Mouse (Mus musculus) lung, postnatal 10 days (tissue): Measurements from ENCODE around the gene Isg20l2.

Source experiments
- DNase-seq: peaks from one replicate; pipeline ENCODE4 v3.0.0; 2021

Isg20l2 gene

GRCm38 (mm10) chr3:87913891-87914290 lies 16.2 kb upstream of the Isg20l2 start:
- DNase-seq = no peak

- no peak for DNase-seq
Measured at GRCm38 (mm10) chr3:87916990-87917389, 13.1 kb upstream of the Isg20l2 start.

GRCm38 (mm10) chr3:87918551-87918950 lies 11.6 kb upstream of the Isg20l2 start:
- no peak for DNase-seq

DNA sequence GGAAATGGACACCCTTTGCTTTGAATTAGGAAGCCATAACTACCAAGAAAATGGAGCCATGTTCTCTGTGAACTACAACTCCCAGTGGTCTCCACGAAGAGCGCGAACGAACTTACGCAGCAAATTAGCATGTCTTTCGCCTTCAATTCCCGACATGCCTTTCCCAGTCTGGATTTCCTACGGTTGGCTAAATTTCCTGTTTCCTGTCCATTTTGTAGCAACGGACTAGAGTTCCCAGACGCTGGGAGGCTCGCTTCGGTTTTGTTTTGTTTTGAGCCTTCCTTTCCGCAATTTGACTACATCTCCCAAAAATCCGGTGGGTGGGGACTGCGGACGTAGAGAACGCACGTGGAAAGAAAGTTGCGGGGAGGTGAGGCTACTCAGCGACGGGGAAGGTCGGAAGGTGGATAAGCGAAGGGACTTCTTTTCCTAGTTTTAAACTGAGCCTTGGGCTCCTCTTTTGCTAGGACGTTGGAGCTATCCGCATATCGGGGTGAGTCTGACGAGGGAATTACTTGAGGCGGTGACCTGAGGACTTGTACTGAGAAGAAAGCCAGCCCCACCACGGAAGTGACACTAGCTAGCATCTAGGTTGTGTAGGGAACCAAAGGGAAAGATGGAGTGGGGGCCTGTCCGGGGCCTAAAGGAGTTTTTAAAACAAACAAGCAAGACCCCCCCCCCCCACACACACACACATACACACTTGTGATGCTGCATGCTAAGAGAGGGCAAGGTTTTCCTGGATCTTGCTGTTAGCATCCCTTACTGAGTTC lies 10.6 kb upstream of the Isg20l2 start, which contains the start of gene Mrpl24:
Gene Mrpl24 (plus strand): TSS at position 171 of the 773 bp plus-strand sequence.
- DNase-seq = peak; percentile 92

DNA sequence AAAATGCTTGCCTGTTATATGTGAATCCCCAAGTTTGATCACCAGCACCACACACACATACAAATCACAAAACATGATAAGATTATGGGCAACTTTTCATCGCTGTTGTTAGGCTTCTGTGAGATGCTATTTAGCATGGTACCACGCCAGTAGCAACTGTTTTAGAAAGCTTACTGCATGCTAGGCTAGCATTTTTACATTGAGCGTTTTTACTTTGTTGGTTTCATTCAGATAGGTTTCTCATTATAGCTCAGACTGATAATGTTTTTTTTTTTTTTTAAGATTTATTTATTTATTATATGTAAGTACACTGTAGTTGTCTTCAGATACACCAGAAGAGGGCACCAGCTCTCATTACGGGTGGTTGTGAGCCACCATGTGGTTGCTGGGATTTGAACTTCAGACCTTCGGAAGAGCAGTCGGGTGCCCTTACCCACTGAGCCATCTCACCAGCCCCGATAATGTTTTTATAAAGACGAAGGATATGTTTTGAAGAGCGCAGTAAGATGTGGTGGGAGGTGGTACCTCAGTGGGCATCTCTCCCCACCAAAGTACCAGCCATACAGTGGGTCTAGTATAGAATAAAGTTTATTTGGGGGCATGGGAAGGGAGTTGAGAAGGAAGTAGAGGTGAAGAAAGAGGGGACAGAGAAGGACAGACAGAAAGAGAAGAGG lies 9.7 kb upstream of the Isg20l2 start:
- no peak for DNase-seq

DNA sequence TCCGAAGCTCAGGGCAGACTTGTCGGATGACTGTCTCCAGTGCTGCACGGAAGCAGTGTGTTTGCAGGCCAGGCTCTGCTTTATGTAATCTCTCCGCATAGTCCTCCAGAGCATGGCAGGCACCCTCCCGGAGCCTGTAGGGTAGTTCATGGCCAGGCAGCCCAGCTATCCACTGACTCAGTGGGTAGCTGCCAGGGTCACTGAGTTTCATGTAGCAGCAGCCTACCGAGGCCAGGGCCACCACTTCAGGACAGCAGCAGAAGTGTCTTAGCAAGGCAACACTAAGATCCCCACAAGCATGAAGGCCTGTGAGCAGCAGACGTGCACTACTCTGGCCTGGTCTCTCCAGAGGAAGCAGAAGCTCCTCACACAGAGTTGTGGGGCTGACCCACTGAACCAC lies 5.1 kb upstream of the Isg20l2 start:
- DNase-seq = no peak

GRCm38 (mm10) chr3:87927452-87927851 lies 2.7 kb upstream of the Isg20l2 start:
- DNase-seq = no peak

DNA sequence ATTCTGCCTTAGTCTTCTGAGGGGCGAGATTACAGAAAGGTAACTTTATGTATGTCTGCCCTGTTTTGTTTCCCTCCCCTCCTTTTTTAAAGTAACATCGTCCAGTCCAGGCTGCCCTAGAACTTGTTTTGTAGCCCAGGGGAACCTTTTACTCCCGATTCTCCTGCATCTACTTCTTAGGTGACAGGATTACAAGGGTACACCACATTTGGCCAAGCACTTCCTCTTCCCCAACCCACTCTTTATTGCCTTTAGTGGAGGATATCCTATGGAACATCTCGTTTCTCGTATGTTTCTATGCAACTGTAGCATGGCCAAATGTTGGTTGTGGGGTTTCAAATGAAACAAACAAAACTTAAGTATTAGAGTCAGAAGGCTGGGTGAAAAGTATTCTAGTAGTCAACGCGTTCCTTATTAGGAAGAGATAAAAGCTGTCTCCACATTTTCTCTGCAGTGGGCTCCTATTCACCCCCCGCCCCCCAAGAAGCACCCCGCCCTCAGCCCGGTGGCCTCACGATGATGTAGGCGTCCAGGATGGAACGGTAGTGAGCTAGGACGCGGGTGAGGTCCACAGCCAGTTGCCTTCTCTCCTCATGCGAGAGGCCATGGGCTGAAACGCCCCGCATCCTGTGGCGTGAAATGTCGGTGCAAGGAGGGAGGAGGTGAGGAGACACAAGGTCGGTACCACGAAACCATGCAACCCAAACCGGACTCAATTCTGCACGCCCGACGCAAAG lies 605 bp upstream of the Isg20l2 start:
- DNase-seq = no peak

DNA sequence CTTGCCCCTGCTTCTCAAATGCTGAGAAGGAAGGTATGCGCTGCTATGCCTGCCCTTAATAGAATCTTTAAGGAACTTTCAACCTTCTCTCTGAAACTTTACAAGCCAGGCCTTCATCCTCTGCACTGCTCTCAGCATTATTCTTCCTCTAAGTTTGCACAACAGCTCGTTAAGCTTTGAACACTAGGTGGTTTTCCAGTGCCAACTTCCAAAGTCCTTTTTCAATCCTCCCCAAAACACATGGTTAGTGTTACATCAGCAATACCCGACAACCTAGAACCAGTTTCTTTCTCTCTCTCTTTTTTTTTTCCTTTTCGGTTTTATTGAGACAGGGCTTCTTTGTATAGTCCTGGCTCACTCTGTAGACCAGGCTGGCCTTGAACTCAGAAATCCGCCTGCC lies 3.9 kb downstream of the Isg20l2 start:
- DNase-seq = no peak

DNA sequence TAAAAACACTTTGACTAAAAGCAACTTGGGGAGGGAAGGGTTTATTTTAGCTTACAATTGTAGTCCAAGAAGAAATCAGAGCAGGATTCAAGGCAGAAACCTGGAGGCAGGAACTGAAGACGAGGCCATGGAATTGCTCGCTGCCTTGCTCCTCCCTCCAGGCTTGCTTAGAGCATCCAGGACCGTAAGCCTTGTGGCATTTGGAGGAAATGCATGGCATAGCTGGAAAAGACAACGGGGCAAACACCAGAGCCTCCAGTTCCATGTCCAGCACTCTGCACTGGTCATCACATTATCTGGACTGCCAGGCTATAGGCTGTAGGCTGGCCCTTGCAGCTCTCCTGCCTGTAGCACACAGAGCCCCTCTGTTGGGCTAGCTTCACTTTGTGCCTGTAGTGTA lies 4.4 kb downstream of the Isg20l2 start:
- DNase-seq = no peak

DNA sequence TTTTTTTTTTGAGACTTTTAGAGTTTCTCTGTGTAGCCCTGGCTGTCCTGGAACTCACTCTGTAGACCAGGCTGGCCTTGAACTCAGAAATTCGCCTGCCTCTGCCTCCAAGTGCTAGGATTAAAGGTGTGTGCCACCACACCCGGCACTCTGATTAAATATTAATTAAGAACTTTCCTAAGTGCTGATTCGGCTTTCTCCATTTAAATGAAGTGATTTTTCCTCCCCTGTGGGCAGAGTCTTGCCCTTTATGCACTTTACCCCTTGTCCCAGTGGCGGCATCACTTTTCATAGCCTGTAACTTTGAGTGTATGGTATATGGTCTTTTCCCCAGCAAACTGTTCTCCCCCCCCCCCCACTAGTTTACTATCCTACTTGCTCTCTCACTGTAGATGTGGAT lies 5.1 kb downstream of the Isg20l2 start:
- DNase-seq = no peak

DNA sequence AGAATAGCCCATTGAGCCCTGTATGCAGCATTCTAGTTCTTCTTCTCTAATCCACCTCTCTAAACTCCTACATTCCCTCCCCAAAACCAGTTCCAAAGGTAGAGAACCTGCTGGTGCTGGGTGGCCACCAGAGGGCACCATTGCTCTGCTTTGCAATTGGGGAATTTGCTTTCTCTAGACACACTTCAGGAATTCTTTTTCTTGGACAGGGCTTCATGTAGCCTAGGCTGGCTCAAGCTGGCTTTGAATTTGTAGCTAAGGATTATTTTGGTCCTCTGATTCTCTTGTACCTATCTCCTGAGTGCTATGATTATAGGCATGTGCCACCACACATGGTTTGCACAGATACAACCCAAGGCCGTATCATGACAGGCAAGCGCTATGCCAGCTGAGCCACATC lies 5.7 kb downstream of the Isg20l2 start:
- DNase-seq = peak; percentile 89

DNA sequence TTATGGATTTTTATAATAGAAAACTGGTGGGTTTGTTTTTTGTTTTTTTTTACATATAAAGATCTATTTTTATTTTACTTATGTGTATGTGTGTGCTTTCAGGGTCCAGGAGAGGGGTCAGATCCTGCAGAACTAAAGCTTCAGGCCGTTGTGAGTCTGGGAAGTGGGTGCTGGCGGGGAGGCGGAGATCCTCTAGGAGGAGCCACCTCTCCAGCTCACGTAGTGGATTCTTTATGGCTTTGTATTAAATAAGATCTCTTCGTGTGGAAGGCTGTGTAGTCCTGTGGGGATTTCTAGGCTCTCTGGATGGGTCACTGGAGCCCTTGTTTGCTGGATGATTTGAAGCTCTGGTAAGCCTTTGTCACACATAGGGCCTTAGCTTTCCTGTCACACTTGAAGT lies 10.5 kb downstream of the Isg20l2 start:
- DNase-seq = no peak

GRCm38 (mm10) chr3:87942471-87942870 lies 12.4 kb downstream of the Isg20l2 start:
- no peak for DNase-seq

- no peak for DNase-seq
Measured at GRCm38 (mm10) chr3:87943586-87943985, 13.5 kb downstream of the Isg20l2 start.

DNA sequence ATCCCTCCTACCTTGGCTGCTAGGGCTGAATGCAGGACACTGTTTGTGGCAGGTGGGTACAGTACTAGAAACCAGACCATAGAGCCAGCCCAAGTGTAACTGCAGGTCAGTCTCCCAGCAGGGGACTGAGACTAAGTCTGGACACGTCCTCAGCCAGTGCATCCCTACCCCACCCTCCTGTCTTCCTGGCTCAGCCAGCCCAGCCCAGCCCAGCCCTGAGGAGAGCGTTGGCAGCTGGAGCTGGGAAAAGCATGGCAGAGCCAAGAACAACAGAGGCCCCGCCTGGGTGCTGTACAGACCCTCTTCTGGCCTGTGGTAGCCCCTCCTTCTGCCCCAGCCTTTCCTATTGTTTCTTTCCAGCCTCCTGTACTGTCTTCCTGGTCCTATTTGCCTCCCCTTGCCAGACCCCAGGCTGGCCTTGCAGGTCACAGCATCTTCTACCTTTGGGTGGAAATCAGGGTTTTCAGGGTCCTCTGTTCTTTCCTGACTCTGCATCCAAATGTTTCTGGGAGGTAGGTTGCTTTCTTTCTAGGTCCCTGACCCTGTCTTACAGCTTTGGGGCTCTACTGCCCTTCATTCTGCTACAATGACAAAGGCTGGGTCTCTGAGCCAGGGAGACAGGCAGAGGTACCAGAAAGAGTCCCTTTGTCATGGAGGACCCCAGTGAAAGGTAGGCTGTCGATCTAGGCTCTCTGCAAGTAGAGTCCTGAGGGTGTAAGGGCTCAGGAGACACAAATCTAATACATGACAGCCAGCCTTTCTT lies 14.9 kb downstream of the Isg20l2 start:
- peak; percentile 38 for DNase-seq

DNA sequence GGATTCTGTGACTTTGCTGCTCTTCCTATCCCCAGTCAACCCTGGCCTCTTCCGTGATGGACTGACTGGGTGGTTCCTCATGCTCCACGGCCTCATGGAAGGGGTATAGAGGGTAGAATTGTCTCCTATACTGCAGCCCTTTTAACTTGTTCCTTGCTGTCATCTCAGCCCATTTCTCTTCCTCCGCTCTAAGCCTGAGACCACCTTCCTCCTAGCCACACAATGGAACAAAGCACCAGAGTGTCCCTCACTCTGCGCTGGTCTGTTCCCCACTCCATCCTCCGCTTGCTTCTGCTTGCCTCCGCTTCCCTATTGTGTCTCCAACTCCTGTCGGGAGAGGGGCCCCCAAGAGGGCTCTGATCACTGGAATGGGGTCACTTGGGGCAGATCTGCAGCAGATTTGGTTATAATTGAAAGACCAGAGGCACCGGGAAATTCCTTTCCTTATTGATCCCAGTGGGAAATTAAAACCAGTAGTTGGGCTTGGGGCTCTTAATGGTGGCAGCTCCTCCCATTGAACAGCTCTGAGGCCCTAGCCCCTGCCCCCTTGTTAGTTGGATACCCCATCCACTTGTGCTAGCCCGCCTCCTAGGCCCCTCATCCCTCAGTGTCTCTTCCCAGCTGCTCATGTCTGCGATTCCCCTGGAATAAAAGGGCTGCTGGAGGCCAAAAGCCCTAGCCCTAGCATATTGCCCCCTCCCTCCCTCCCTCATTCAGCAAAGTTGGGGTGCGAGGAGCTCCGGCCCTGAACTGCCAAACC lies 15.8 kb downstream of the Isg20l2 start:
- no peak for DNase-seq

DNA sequence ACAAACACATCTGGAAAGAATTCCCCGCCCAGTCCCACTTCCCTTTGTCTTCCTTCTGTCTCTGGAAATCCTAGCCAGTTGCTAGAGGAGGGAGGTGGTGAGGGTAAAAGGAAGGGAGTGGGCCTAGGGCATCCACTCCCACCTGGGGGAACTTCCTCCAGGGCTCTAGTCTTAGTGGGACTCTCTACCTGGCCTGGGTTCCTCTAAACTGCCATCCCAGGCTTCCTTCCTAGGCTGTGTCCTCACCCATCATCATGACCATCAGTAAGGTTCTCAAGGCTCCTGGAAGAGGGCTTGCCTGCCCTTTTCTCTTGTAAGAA lies 16.4 kb downstream of the Isg20l2 start:
- DNase-seq = no peak

DNA sequence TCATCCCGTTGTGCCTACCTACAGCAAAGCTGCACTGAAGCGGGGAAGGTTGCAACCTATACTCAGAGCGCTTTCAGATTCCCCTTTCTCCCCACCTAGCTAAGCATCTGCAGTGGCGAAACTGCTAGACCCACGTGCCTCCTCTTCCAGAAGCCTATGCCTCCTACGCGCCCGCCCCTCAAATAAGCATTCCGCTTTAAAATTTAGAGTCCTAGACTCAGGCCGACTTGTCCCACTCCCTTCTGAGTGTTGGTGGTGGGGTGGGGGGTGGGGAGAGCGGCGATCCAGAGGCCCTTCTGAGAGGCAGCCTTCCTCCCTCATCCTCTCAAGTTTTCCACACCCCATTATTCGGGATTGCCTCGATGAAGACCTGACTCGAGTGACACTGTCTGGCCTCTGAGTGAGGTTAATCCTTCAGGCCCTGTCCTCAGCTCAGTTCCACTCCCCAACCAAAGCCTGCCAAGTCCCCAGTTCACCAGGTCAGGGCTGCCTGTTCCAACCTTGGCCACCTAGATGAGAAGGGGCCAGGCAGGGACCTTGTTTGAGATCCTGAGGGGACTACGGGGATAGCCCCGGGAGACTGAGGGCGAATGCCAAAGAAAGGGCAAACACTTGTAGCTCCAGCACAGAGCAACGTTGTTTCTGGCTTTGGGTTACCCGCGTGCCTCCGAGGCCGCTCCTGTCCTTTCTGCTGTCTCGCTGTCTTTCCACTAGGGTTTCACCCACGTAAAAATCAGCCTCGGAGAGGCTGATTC lies 17.1 kb downstream of the Isg20l2 start:
- DNase-seq = no peak

DNA sequence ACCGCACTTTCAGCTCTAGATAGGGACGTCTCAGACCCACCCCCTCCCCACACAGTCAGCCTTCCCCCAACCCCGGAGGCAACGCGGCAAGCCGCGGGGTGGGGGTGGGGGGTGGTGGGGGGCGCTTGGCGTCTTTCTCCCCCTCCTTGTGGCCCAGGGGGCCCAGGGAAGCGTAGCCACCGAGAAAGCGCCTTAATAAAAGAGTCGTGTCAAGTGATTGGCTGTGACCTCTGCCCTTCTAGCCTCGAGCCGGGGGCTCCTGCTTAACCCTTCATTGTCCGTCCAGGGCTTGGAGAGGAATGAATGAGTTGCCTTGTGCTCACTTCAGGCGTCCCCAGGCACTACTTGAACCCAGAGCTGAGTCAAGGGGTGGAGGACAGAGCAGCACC lies 17.7 kb downstream of the Isg20l2 start:
- DNase-seq = no peak

- no peak for DNase-seq
Measured at GRCm38 (mm10) chr3:87948378-87949265, 18.5 kb downstream of the Isg20l2 start, which contains the start of gene Crabp2. Gene Crabp2, plus strand, starts transcription at chr3:87948666.
